Mouse (Mus musculus) myocyte (in vitro differentiated cells): ENCODE data around the gene Bnc1. TPM values are rescaled to one million over a fixed set of nuclear protein-coding genes. Genes with fewer than 3 reads are reported as not detected.

Source experiments
- H3K27me3 ChIP-seq: one replicate; pipeline ENCODE4 v1.6.1; 2011; ENCODE audit not compliant: control insufficient read depth, insufficient read depth, insufficient read length
- H3K36me3 ChIP-seq: one replicate; pipeline ENCODE4 v1.6.1; 2011; ENCODE audit not compliant: control insufficient read depth, insufficient read depth
- H3K4me2 ChIP-seq: one replicate; pipeline ENCODE4 v1.6.1; 2011; ENCODE audit warnings: low read depth, control low read depth
- H3K4me3 ChIP-seq: one replicate; pipeline ENCODE4 v1.5.1; 2011; ENCODE audit warnings: mild to moderate bottlenecking, control low read depth, moderate library complexity
- H3K79me2 ChIP-seq: one replicate; pipeline ENCODE4 v1.6.1; 2011; ENCODE audit not compliant: control insufficient read depth, insufficient read depth
- H3ac ChIP-seq: one replicate; pipeline ENCODE4 v1.6.1; 2011; ENCODE audit not compliant: control insufficient read depth, insufficient read length
- CEBPB ChIP-seq: IDR thresholded peaks from 2 replicates; pipeline ENCODE4 v1.6.1; 2011; ENCODE audit warnings: mild to moderate bottlenecking, moderate library complexity; ENCODE audit not compliant: poor library complexity, insufficient read depth, severe bottlenecking
- E2F4 ChIP-seq: IDR thresholded peaks from one replicate; pipeline ENCODE4 v1.6.1; 2011; ENCODE audit warnings: mild to moderate bottlenecking, control low read depth, moderate library complexity; ENCODE audit not compliant: insufficient read depth
- MAX ChIP-seq: IDR thresholded peaks from one replicate; pipeline ENCODE4 v1.6.1; 2011; ENCODE audit warnings: low read depth, mild to moderate bottlenecking, control low read depth
- MYOD1 ChIP-seq, 3 experiments: IDR thresholded peaks; one replicate each; pipeline ENCODE4 v1.6.1; 2011; ENCODE audit warnings: control low read depth in 2 of 3, low read depth in 2 of 3, mild to moderate bottlenecking in 2 of 3, moderate library complexity in 1 of 3; ENCODE audit not compliant: insufficient read length in 2 of 3, control insufficient read depth in 1 of 3
- MYOG ChIP-seq, 3 experiments: IDR thresholded peaks; one replicate each; pipeline ENCODE4 v1.6.1; 2011; ENCODE audit warnings: control low read depth in 2 of 3, low read depth in 2 of 3, mild to moderate bottlenecking in 2 of 3; ENCODE audit not compliant: insufficient read length in 2 of 3, control insufficient read depth in 1 of 3, insufficient read depth in 1 of 3
- POLR2A ChIP-seq: IDR thresholded peaks from one replicate; pipeline ENCODE4 v1.6.1; 2011; ENCODE audit warnings: low read depth, mild to moderate bottlenecking, control low read depth, moderate library complexity; ENCODE audit not compliant: insufficient read length
- POLR2AphosphoS2 ChIP-seq: IDR thresholded peaks from one replicate; pipeline ENCODE4 v1.6.1; 2011; ENCODE audit warnings: low read depth, control low read depth; ENCODE audit not compliant: insufficient read length
- REST ChIP-seq: IDR thresholded peaks from one replicate; pipeline ENCODE4 v1.6.1; 2011; ENCODE audit warnings: mild to moderate bottlenecking, control low read depth, moderate library complexity; ENCODE audit not compliant: insufficient read depth, insufficient read length
- SRF ChIP-seq: IDR thresholded peaks from one replicate; pipeline ENCODE4 v1.6.1; 2011; ENCODE audit warnings: low read depth; ENCODE audit not compliant: control insufficient read depth, insufficient read length
- TCF12 ChIP-seq: IDR thresholded peaks from one replicate; pipeline ENCODE4 v1.6.1; 2011; ENCODE audit warnings: mild to moderate bottlenecking, control low read depth; ENCODE audit not compliant: poor library complexity, insufficient read depth, severe bottlenecking
- TCF3 ChIP-seq: IDR thresholded peaks from one replicate; pipeline ENCODE4 v1.6.1; 2011; ENCODE audit warnings: low read depth, control low read depth; ENCODE audit not compliant: insufficient read length
- USF1 ChIP-seq: IDR thresholded peaks from one replicate; pipeline ENCODE4 v1.6.1; 2011; ENCODE audit warnings: low read depth, mild to moderate bottlenecking, control low read depth, moderate library complexity
- polyA plus RNA-seq: library from polyadenylated mRNA; unstranded; fragments of >200 nt; fragmentation: generic; extraction: Trizol; gene quantifications from one replicate; pipeline ENCODE4 v1.2.1, GENCODE M21; 2012; ENCODE audit warnings: missing spikeins

Gene Bnc1
- polyA plus RNA-seq, 1 experiment: 0.06 TPM

GRCm38 (mm10) chr7:81945398-81945797 lies 46.7 kb downstream of the Bnc1 start:
- H3K4me2 ChIP-seq: no peak overlapping the region
- no peaks in the 10 kb centered on the region for H3K27me3 ChIP-seq
- H3K36me3 ChIP-seq: no peaks in the 10 kb centered on the region
- no peak overlapping the region for H3ac ChIP-seq
- H3K4me3 ChIP-seq: no peak overlapping the region
- no peaks in the 10 kb centered on the region for H3K79me2 ChIP-seq
- TF ChIP-seq E2F4: no peak

- H3K4me3 ChIP-seq: no peak overlapping the region
- TF ChIP-seq TCF3 (no peak), TCF12 (no peak), POLR2AphosphoS2 (no peak), E2F4 (no peak), POLR2A (no peak), MYOG (IDR thresholded peaks at IDR 0.05; ENCODE audit: control insufficient read depth in 1 of 3, insufficient read depth in 1 of 3, insufficient read length in 2 of 3, low read depth in 2 of 3) (no peak), REST (no peak), USF1 (no peak), SRF (no peak), MAX (no peak), MYOD1 (IDR thresholded peaks at IDR 0.05; ENCODE audit: control insufficient read depth in 1 of 3, insufficient read length in 2 of 3, low read depth in 2 of 3) (no peak)
- no peak overlapping the region for H3ac ChIP-seq
Measured at GRCm38 (mm10) chr7:81934806-81935205, 57.3 kb downstream of the Bnc1 start.

GRCm38 (mm10) chr7:81934267-81934745 lies 57.8 kb downstream of the Bnc1 start, which contains the start of gene Hdgfl3:
TSS of gene Hdgfl3 (minus strand) at chr7:81934473.
- H3K4me3 ChIP-seq: no peak within 1 kb of the TSS
- no peaks in the 10 kb centered on the region for H3K36me3 ChIP-seq
- H3K27me3 ChIP-seq: peaks cover 20% of the 10 kb centered on the region
- H3K4me2 ChIP-seq: no peak within 1 kb of the TSS
- no peaks in the 10 kb centered on the region for H3K79me2 ChIP-seq
- TF ChIP-seq USF1 (no peak), TCF3 (no peak), TCF12 (no peak), REST (no peak), MYOG (IDR thresholded peaks at IDR 0.05; ENCODE audit: control insufficient read depth in 1 of 3, insufficient read depth in 1 of 3, insufficient read length in 2 of 3, low read depth in 2 of 3) (no peak), CEBPB (no peak), POLR2A (no peak), POLR2AphosphoS2 (no peak)
- no peak within 1 kb of the TSS for H3ac ChIP-seq

More at GRCm38 (mm10) chr7:81934806-81935205, 57.3 kb downstream of the Bnc1 start:
- H3K27me3 ChIP-seq: peaks cover 20% of the 10 kb centered on the region
- H3K36me3 ChIP-seq: no peaks in the 10 kb centered on the region
- H3K4me2 ChIP-seq: no peak overlapping the region
- no peaks in the 10 kb centered on the region for H3K79me2 ChIP-seq

GRCm38 (mm10) chr7:81933601-81934266 lies 58.4 kb downstream of the Bnc1 start:
- Histone ChIP-seq H3K79me2 (no peaks in the 10 kb centered on the region), H3K27me3 (peaks cover 20% of the 10 kb centered on the region), H3K4me2 (no peak overlapping the region), H3K36me3 (no peaks in the 10 kb centered on the region), H3ac (no peak overlapping the region), H3K4me3 (no peak overlapping the region)
- no peak for TF ChIP-seq MYOD1 (IDR thresholded peaks at IDR 0.05; ENCODE audit: control insufficient read depth in 1 of 3, insufficient read length in 2 of 3, low read depth in 2 of 3)
- no peak for TF ChIP-seq MAX
- TF ChIP-seq E2F4: no peak
- TF ChIP-seq USF1: no peak
- no peak for TF ChIP-seq REST
- no peak for TF ChIP-seq POLR2AphosphoS2
- TF ChIP-seq TCF12: no peak
- TF ChIP-seq TCF3: no peak
- no peak for TF ChIP-seq MYOG (IDR thresholded peaks at IDR 0.05; ENCODE audit: control insufficient read depth in 1 of 3, insufficient read depth in 1 of 3, insufficient read length in 2 of 3, low read depth in 2 of 3)
- TF ChIP-seq POLR2A: no peak
- TF ChIP-seq SRF: no peak
- TF ChIP-seq CEBPB: no peak

- Histone ChIP-seq H3K27me3 (peaks cover 20% of the 10 kb centered on the region), H3K4me2 (no peak overlapping the region), H3K79me2 (no peaks in the 10 kb centered on the region), H3K36me3 (no peaks in the 10 kb centered on the region), H3K4me3 (no peak overlapping the region), H3ac (no peak overlapping the region)
- TF ChIP-seq MYOD1 (IDR thresholded peaks at IDR 0.05; ENCODE audit: control insufficient read depth in 1 of 3, insufficient read length in 2 of 3, low read depth in 2 of 3) (no peak), POLR2AphosphoS2 (no peak), MAX (no peak), REST (no peak), POLR2A (no peak), MYOG (IDR thresholded peaks at IDR 0.05; ENCODE audit: control insufficient read depth in 1 of 3, insufficient read depth in 1 of 3, insufficient read length in 2 of 3, low read depth in 2 of 3) (no peak), TCF12 (no peak), SRF (no peak), TCF3 (no peak), CEBPB (no peak), E2F4 (no peak), USF1 (no peak)
Measured at GRCm38 (mm10) chr7:81933061-81933600, 59.0 kb downstream of the Bnc1 start.
